Mouse (Mus musculus): ENCODE results near the gene Trhr2. TPM values are rescaled to one million over a fixed set of nuclear protein-coding genes. Genes with fewer than 3 reads are reported as not detected.

The Trhr2 gene
- polyA plus RNA-seq, 1 experiment from 2014 or later = not detected

DNA sequence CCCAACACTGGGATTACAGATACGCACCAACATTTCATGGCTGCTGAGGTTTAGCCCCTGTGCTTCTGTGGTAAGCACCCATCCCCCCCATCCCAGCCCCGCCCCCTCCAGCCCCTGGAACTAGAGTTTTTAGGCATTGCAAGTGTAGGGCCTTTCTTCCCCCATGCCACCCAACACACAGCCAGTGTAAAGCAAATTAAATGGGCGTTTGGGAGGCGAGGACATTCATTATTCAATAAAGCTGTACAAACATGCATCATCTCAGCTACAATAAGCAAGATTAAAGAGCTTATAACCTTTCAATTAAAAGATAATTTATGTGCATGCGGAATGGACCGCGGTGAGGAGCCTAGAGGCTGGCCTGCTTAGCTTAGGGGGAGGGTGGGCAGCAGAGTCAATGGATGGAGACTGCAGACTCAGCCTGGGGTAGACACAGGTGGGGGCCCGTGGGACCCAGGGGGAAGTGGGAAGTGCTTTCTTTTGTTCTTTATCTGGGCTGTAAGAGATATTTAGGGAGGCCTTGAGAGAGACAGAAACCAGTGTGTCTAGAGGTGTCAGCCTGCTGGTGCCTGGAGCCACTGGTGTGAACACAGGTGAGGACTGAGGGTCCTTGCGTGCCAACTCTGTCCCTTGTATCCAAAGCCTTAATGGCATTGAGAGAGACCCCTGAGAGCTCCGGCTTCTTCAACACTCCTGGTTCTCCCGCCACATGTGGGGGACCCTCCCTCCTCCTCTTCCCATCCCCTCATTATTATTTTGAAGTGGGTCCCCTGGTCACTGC, 10.0 kb downstream of the Trhr2 start:
- ATAC-seq (ENCODE audit: low FRiP score, low TSS enrichment) = no peak
- TF ChIP-seq CTCF (IDR thresholded peaks at IDR 0.05; ENCODE audit: low read depth) = no peak
- no peak for TF ChIP-seq EP300 (optimal IDR thresholded peaks at IDR 0.05)

DNA sequence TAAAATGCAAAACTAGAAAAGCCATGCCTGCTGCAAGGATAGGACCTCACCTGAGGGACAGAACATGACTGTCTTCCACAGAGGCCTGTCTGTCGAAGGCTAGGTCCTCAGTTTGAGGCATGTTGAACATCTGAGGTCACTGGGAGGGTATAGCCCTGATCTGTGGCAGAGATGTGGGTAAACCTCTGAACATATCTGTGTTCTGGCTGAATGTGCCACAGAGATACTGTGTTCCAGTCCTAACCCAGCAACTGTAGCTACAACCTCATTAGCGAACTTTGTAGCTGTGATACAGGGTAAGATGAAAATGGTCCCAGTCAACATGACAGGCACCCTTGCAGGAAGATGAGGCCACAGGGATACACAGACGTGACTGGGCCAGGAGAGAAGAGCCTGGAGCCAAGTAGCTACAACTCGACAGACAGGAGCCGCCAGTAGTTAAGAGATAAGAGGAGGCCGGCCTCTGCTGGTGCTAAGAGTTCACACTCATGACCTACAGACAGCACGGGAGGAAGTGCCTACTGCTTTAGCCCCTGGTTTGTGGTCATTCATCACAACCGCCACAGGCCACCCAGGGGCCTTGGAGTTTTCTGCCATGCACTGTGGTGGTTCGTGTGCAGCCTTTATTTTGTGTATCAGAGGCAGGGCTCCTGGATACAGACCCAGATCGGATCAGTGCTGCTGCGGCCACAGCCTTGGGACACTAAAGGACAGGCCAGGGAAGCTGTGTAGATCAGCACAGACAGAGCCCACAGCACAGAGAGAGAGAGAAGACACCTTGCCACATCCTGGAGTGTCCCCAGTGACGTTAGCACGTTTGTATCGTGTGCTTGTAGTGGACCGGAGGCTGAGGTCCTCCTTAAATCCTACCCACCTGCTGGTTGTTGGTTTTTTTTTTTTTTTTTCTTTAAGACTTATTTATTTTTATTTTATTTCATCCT, 10.9 kb downstream of the Trhr2 start:
- DNase-seq (ENCODE audit: low spot score) (no peak), ATAC-seq (ENCODE audit: low FRiP score, low TSS enrichment) (peak; percentile 22; the same call in 1 of the 2 replicates)
- 41% methylated on average over 15 of the region's 15 CpGs for WGBS
- H3K4me1 ChIP-seq (replicated peaks; ENCODE audit: control insufficient read depth, insufficient read depth) = no peaks in the 10 kb centered on the region; the same call in 1 of the 2 replicates
- no peak for TF ChIP-seq CTCF (IDR thresholded peaks at IDR 0.05; ENCODE audit: low read depth)
- H3K9me3 ChIP-seq (ENCODE audit: control insufficient read depth, low read length) = no peaks in the 10 kb centered on the region
- no peak overlapping the region for H3K4me2 ChIP-seq (replicated peaks; ENCODE audit: low read depth)
- no peak overlapping the region for H3K27ac ChIP-seq (replicated peaks)
- H3K36me3 ChIP-seq (ENCODE audit: control insufficient read depth, insufficient read depth, low read length) = no peaks in the 10 kb centered on the region
- no peaks in the 10 kb centered on the region for H3K27me3 ChIP-seq (ENCODE audit: control insufficient read depth, insufficient read depth, low read length)
- no peak overlapping the region for H3K9ac ChIP-seq (ENCODE audit: low read length)
- H3K4me3 ChIP-seq (ENCODE audit: low read depth, low read length) = no peak overlapping the region

More for the DNA sequence above, 10.0 kb downstream of the Trhr2 start:
- Histone ChIP-seq H3K4me2 (replicated peaks; ENCODE audit: low read depth) (no peak overlapping the region), H3K9ac (ENCODE audit: low read length) (no peak overlapping the region), H3K27ac (replicated peaks) (no peak overlapping the region), H3K4me1 (replicated peaks; ENCODE audit: control insufficient read depth, insufficient read depth) (no peaks in the 10 kb centered on the region), H3K9me3 (ENCODE audit: control insufficient read depth, low read length) (no peaks in the 10 kb centered on the region), H3K4me3 (ENCODE audit: low read depth, low read length) (no peak overlapping the region), H3K36me3 (ENCODE audit: control insufficient read depth, insufficient read depth, low read length) (no peaks in the 10 kb centered on the region), H3K27me3 (ENCODE audit: control insufficient read depth, insufficient read depth, low read length) (no peaks in the 10 kb centered on the region)
- 43% methylated on average over 11 of the region's 11 CpGs for WGBS
- no peak for DNase-seq (ENCODE audit: low spot score)

DNA sequence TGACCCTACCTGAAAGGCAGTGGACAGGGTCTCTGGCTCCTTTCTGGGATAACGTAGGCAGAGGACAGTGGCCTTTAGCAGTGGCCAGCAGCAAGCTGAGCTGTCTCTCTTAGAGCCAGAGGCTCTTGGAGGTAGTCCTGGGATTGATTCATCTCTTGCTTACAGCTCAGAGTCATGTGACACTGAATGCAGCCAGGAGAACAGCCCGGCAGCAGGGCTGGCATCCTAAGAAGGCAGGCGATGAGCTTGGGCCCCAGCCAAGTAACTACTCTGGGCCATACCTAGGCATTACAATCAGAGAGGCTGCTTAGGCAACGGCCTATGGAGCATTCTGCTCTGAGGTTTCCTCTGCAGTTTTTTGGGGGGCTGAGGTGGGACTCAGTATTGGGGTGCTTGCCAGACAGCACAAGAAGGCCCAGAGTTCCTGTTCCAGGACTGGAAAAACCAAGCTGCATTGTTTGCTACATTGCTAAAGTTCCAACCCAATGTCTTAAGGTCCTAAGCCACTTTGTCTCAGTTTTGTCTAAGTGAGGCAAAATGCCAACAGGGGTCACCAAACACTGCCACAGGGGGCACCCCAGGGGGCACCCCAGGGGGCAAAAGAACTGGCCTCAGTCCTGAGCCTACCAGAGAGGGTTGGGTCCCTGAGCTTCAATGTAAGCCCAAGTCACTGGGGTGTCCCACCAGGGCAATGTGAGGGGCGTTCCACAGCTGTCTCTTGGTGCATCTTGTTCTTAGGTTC, 12.6 kb downstream of the Trhr2 start:
- no peak for DNase-seq (ENCODE audit: low spot score)
- no peak for ATAC-seq (ENCODE audit: low FRiP score, low TSS enrichment)
- no peaks in the 10 kb centered on the region; the same call in 1 of the 2 replicates for H3K4me1 ChIP-seq (replicated peaks; ENCODE audit: control insufficient read depth, insufficient read depth)
- TF ChIP-seq CTCF (IDR thresholded peaks at IDR 0.05; ENCODE audit: low read depth) = no peak
- TF ChIP-seq EP300 (optimal IDR thresholded peaks at IDR 0.05) = no peak
- H3K4me2 ChIP-seq (replicated peaks; ENCODE audit: low read depth) = no peak overlapping the region
- H3K9ac ChIP-seq (ENCODE audit: low read length) = no peak overlapping the region
- no peaks in the 10 kb centered on the region for H3K9me3 ChIP-seq (ENCODE audit: control insufficient read depth, low read length)
- H3K36me3 ChIP-seq (ENCODE audit: control insufficient read depth, insufficient read depth, low read length) = no peaks in the 10 kb centered on the region
- WGBS = 61% methylated on average over 5 of the region's 5 CpGs
- no peak overlapping the region for H3K4me3 ChIP-seq (ENCODE audit: low read depth, low read length)
- H3K27me3 ChIP-seq (ENCODE audit: control insufficient read depth, insufficient read depth, low read length) = no peaks in the 10 kb centered on the region
- no peak overlapping the region for H3K27ac ChIP-seq (replicated peaks)

DNA sequence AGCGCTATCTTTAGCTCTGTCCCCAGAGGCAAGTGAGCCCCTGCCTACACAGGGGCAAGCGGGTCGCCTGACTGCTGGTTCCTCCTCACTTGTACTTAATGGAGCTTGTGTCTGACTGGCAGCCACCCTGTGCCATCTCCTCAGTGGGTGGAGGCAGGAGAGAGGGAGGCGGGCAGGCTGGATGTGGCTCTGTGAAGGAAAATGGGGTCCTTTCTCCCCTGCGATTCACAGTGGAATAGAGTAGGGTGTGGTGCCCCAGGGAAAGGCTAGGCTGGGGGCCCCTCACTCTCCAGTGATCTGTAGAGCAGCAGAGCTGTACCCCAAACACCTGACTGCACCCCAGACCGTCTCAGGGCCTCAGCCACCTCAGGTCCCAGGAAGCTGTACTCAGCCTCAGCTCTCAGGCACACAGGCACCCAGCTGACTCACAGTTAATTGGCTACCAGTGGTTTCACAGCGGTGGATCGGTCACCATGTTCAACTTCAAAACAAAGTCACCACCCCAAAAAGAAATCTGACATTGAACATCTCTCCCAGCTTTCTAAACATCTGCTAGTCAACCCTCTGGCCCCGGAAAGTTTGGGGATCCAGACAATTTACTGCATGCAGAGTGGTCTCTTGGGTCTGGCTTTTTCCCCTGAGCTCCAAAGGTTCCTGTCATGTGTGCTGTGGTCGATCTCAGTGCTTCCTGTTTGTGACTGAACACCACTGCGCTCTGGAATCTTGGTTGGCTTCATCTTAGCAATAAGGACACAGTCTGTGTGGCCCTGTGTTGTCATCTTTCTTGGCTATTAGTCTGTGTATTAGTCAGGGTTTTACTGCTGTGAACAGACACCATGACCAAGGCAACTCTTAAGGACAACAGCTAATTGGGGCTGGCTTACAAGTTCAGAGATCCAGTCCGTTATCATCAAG, 15.1 kb downstream of the Trhr2 start:
- no peaks in the 10 kb centered on the region for H3K27me3 ChIP-seq (ENCODE audit: control insufficient read depth, insufficient read depth, low read length)
- no peak for ATAC-seq (ENCODE audit: low FRiP score, low TSS enrichment)
- H3K4me2 ChIP-seq (replicated peaks; ENCODE audit: low read depth) = no peak overlapping the region
- no peaks in the 10 kb centered on the region for H3K36me3 ChIP-seq (ENCODE audit: control insufficient read depth, insufficient read depth, low read length)
- H3K9me3 ChIP-seq (ENCODE audit: control insufficient read depth, low read length) = no peaks in the 10 kb centered on the region
- no peak overlapping the region for H3K4me3 ChIP-seq (ENCODE audit: low read depth, low read length)
- TF ChIP-seq CTCF (IDR thresholded peaks at IDR 0.05; ENCODE audit: low read depth) (no peak), EP300 (optimal IDR thresholded peaks at IDR 0.05) (no peak)
- 66% methylated on average over 12 of the region's 12 CpGs for WGBS
- DNase-seq (ENCODE audit: low spot score) = no peak
- H3K9ac ChIP-seq (ENCODE audit: low read length) = no peak overlapping the region
- H3K27ac ChIP-seq (replicated peaks) = no peak overlapping the region
- peaks cover 2% of the 10 kb centered on the region; the same call in 1 of the 2 replicates for H3K4me1 ChIP-seq (replicated peaks; ENCODE audit: control insufficient read depth, insufficient read depth)

DNA sequence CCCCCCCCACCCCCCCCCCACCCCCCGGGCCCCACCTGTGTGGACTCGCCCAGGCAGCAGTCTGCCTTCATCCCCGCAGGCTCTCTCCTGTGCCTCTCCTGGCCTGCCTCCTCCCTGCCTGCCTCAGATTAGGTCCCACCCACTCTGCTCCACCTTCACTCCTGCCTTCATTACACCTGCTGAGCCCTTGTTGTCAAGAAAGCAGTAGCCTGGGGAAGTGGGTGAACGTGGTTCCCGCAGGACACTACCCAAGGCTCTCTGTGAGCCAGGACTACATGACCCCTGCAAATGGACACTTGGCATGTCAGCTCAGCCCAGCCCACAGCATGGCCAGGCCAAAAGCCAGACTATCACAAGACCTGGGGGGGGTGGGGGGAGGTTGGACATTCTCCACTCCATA, 16.3 kb downstream of the Trhr2 start:
- H3K4me2 ChIP-seq (replicated peaks; ENCODE audit: low read depth) = peak overlapping the region; percentile 51; the same call in 1 of the 2 replicates
- H3K27ac ChIP-seq (replicated peaks) = no peak overlapping the region
- no peaks in the 10 kb centered on the region for H3K27me3 ChIP-seq (ENCODE audit: control insufficient read depth, insufficient read depth, low read length)
- H3K4me3 ChIP-seq (ENCODE audit: low read depth, low read length) = no peak overlapping the region
- no peaks in the 10 kb centered on the region for H3K9me3 ChIP-seq (ENCODE audit: control insufficient read depth, low read length)
- WGBS = 10% methylated on average over 2 of the region's 5 CpGs
- H3K36me3 ChIP-seq (ENCODE audit: control insufficient read depth, insufficient read depth, low read length) = no peaks in the 10 kb centered on the region
- H3K4me1 ChIP-seq (replicated peaks; ENCODE audit: control insufficient read depth, insufficient read depth) = peaks cover 2% of the 10 kb centered on the region; the same call in 1 of the 2 replicates
- H3K9ac ChIP-seq (ENCODE audit: low read length) = no peak overlapping the region
- TF ChIP-seq CTCF (IDR thresholded peaks at IDR 0.05; ENCODE audit: low read depth) = no peak
- TF ChIP-seq EP300 (optimal IDR thresholded peaks at IDR 0.05) = no peak
- DNase-seq (ENCODE audit: low spot score) (peak; percentile 63), ATAC-seq (ENCODE audit: low FRiP score, low TSS enrichment) (peak; percentile 74)
